31 mouse cellular contexts compared by ENCODE assay signal in genomic region chr1:40156096-40156495, GRCm38 (mm10).
"Had no signal": no experiment of that assay in that cellular context is flagged by ENCODE, and none has a peak within 500 bp of the region (broad histone marks: within the 10 kb centered on the region; RNA-seq: fewer than 3 reads in every experiment).

No protein-coding gene starts in this region.

- ATAC-seq: lung, postnatal 0 days; midbrain, embryonic 13.5 days; midbrain, embryonic 15.5 days; midbrain, embryonic 16.5 days had no signal

- H3K4me3 ChIP-seq: left cerebral cortex, adult 2 months; limb, embryonic 10.5 days; limb, embryonic 12.5 days; limb, embryonic 13.5 days; limb, embryonic 15.5 days; liver, embryonic 13.5 days; liver, embryonic 15.5 days; lung, embryonic 15.5 days; megakaryocyte, embryonic 14.5 days; midbrain, embryonic 10.5 days; midbrain, embryonic 12.5 days; midbrain, embryonic 13.5 days; midbrain, embryonic 15.5 days; myocyte; neural tube, embryonic 12.5 days; neural tube, embryonic 13.5 days had no signal

- H3K36me3 ChIP-seq: limb, embryonic 10.5 days; limb, embryonic 12.5 days; limb, embryonic 13.5 days; limb, embryonic 15.5 days; liver, embryonic 13.5 days; liver, embryonic 15.5 days; lung, embryonic 15.5 days; midbrain, embryonic 10.5 days; midbrain, embryonic 12.5 days; midbrain, embryonic 13.5 days; midbrain, embryonic 15.5 days; neural tube, embryonic 12.5 days; neural tube, embryonic 13.5 days had no signal

- DNase-seq: layer of hippocampus, postnatal 36 days; left cerebral cortex, postnatal 4 days; liver, embryonic 13.5 days; lung, adult 18-20 months; lung, adult 2 months; lung, embryonic 14.5 days; lung, postnatal 10 days; lung, postnatal 14 days; lung, postnatal 36 days; lung, postnatal 4 days; midbrain, embryonic 14.5 days had no signal

- H3K27ac ChIP-seq: left cerebral cortex, adult 2 months; limb, embryonic 10.5 days; limb, embryonic 12.5 days; limb, embryonic 13.5 days; limb, embryonic 15.5 days; liver, embryonic 13.5 days; liver, embryonic 14.5 days; liver, embryonic 15.5 days; lung, embryonic 15.5 days; macrophage; midbrain, embryonic 10.5 days; midbrain, embryonic 12.5 days; midbrain, embryonic 13.5 days; midbrain, embryonic 15.5 days; neural tube, embryonic 12.5 days; neural tube, embryonic 13.5 days had no signal

- H3K4me1 ChIP-seq: limb, embryonic 10.5 days; limb, embryonic 12.5 days; limb, embryonic 13.5 days; limb, embryonic 15.5 days; liver, embryonic 13.5 days; liver, embryonic 15.5 days; midbrain, embryonic 10.5 days; midbrain, embryonic 12.5 days; midbrain, embryonic 13.5 days; midbrain, embryonic 15.5 days; neural tube, embryonic 12.5 days; neural tube, embryonic 13.5 days had no signal

- H3K9me3 ChIP-seq: limb, embryonic 10.5 days; limb, embryonic 12.5 days; limb, embryonic 13.5 days; limb, embryonic 15.5 days; liver, embryonic 13.5 days; liver, embryonic 15.5 days; lung, embryonic 15.5 days; megakaryocyte, embryonic 14.5 days; midbrain, embryonic 10.5 days; midbrain, embryonic 12.5 days; midbrain, embryonic 13.5 days; midbrain, embryonic 15.5 days; neural tube, embryonic 12.5 days; neural tube, embryonic 13.5 days had no signal

- H3K4me2 ChIP-seq: limb, embryonic 12.5 days; limb, embryonic 13.5 days; limb, embryonic 15.5 days; liver, embryonic 13.5 days; liver, embryonic 15.5 days; lung, embryonic 14.5 days; lung, embryonic 15.5 days; midbrain, embryonic 11.5 days; midbrain, embryonic 12.5 days; midbrain, embryonic 13.5 days; midbrain, embryonic 15.5 days; neural tube, embryonic 12.5 days; neural tube, embryonic 13.5 days had no signal

- H3K9ac ChIP-seq: limb, embryonic 12.5 days; limb, embryonic 13.5 days; limb, embryonic 15.5 days; liver, embryonic 13.5 days; liver, embryonic 14.5 days; liver, embryonic 15.5 days; lung, embryonic 14.5 days; lung, embryonic 15.5 days; midbrain, embryonic 12.5 days; midbrain, embryonic 13.5 days; midbrain, embryonic 15.5 days; neural tube, embryonic 12.5 days; neural tube, embryonic 13.5 days had no signal

- H3K27me3 ChIP-seq: limb, embryonic 12.5 days; limb, embryonic 13.5 days; limb, embryonic 15.5 days; liver, embryonic 13.5 days; liver, embryonic 15.5 days; lung, embryonic 15.5 days; megakaryocyte, embryonic 14.5 days; midbrain, embryonic 12.5 days; midbrain, embryonic 13.5 days; midbrain, embryonic 15.5 days; neural tube, embryonic 12.5 days; neural tube, embryonic 13.5 days had no signal
